Mouse (Mus musculus) ES-E14 (cell line): ENCODE measurements around the gene Col23a1. TPM values are rescaled to one million over a fixed set of nuclear protein-coding genes. Genes with fewer than 3 reads are reported as not detected.

Experiments
- DNase-seq: peaks from one replicate; pipeline ENCODE4 v3.0.0-alpha.2; 2013; ENCODE audit warnings: low read depth, low spot score
- H3K27ac ChIP-seq: 2 replicates; pipeline ENCODE4 v1.5.1; 2012; ENCODE audit warnings: low read depth, mild to moderate bottlenecking, low read length, moderate library complexity, mixed read lengths; ENCODE audit not compliant: poor library complexity, insufficient read depth, severe bottlenecking
- H3K36me3 ChIP-seq: 2 replicates; pipeline ENCODE4 v1.6.1; 2012; ENCODE audit warnings: mild to moderate bottlenecking, low read length, moderate library complexity, mixed read lengths; ENCODE audit not compliant: control insufficient read depth, poor library complexity, insufficient read depth, severe bottlenecking
- H3K4me1 ChIP-seq, 2 experiments: fragments of 150-350 bp in 1 of 2; sonication (generic) in 1 of 2; 2 replicates each; pipeline ENCODE4 v1.6.1; 2012; ENCODE audit warnings: low read length in 2 of 2, mild to moderate bottlenecking in 1 of 2, mixed read lengths in 1 of 2; ENCODE audit not compliant: control insufficient read depth in 2 of 2, insufficient read depth in 2 of 2, poor library complexity in 1 of 2
- H3K4me3 ChIP-seq, 2 experiments: fragments of 150-350 bp in 1 of 2; sonication (generic) in 1 of 2; 2 replicates each; pipeline ENCODE4 v1.5.1; 2012; ENCODE audit warnings: low read length in 2 of 2, low read depth in 1 of 2, mild to moderate bottlenecking in 1 of 2, mixed read lengths in 1 of 2; ENCODE audit not compliant: insufficient read depth in 1 of 2, poor library complexity in 1 of 2, severe bottlenecking in 1 of 2
- H3K9ac ChIP-seq: 2 replicates; pipeline ENCODE4 v1.6.1; 2012; ENCODE audit warnings: low read depth, mild to moderate bottlenecking, low read length, mixed read lengths; ENCODE audit not compliant: poor library complexity, insufficient read depth, severe bottlenecking
- H3K9me3 ChIP-seq: fragments of 150-350 bp; sonication (generic); 2 replicates; pipeline ENCODE4 v1.6.1; 2012; ENCODE audit warnings: low read depth, mild to moderate bottlenecking, low read length; ENCODE audit not compliant: control insufficient read depth, insufficient read depth
- CHD2 ChIP-seq: IDR thresholded peaks from 2 replicates; pipeline ENCODE4 v1.6.1; 2014; ENCODE audit warnings: mild to moderate bottlenecking, low read depth, low read length, inconsistent platforms
- HCFC1 ChIP-seq: IDR thresholded peaks from 2 replicates; pipeline ENCODE4 v1.6.1; 2012; ENCODE audit warnings: low read length, inconsistent platforms, borderline replicate concordance; ENCODE audit not compliant: insufficient read depth
- MAFK ChIP-seq: IDR thresholded peaks from 2 replicates; pipeline ENCODE4 v1.6.1; 2014; ENCODE audit warnings: mild to moderate bottlenecking, low read depth, low read length, inconsistent platforms; ENCODE audit not compliant: insufficient read depth
- ZC3H11A ChIP-seq: IDR thresholded peaks from 2 replicates; pipeline ENCODE4 v1.6.1; 2012; ENCODE audit warnings: low read depth, mild to moderate bottlenecking, inconsistent platforms, low read length, borderline replicate concordance
- ZNF384 ChIP-seq: IDR thresholded peaks from 2 replicates; pipeline ENCODE4 v1.6.1; 2012; ENCODE audit warnings: low read depth, low read length, inconsistent platforms
- in situ Hi-C, 2 experiments: fragments of 600-800 bp; cut with MboI; formaldehyde crosslinking; loops; one replicate each; pipeline ENCODE4 v1.15.1; 2025; ENCODE audit warnings: low sequenced_read_pairs in 2 of 2, inconsistent platforms in 1 of 2; ENCODE audit not compliant: unreplicated experiment in 2 of 2
- total RNA-seq: library from RNA; depleted of rRNA; stranded (reverse); fragments of 300-350 nt; gene quantifications from 2 replicates; pipeline ENCODE4 v1.2.3, GENCODE M21; 2012

Col23a1 gene
- total RNA-seq, 1 experiment, result 0.40 TPM

GRCm38 (mm10) chr11:51590002-51590401 is 300.3 kb downstream of the Col23a1 start:
- Histone ChIP-seq H3K27ac (no peak overlapping the region), H3K9me3 (no peaks in the 10 kb centered on the region), H3K36me3 (peaks cover 41% of the 10 kb centered on the region), H3K9ac (no peak overlapping the region), H3K4me1 (peaks cover 0 to 10% of the 10 kb centered on the region in 2 experiments; a peak in 1 of 4 replicates), H3K4me3 (no peak overlapping the region)
- in situ Hi-C loops, result no loop called here
- TF ChIP-seq ZNF384 (0 out of 2 replicates have a peak, but pooled peaks have one; percentile 35), CHD2 (no peak)
- DNase-seq, result no peak

- Histone ChIP-seq H3K27ac (no peak overlapping the region), H3K36me3 (peaks cover 42% of the 10 kb centered on the region), H3K9ac (no peak overlapping the region), H3K4me1 (peaks cover 0 to 4% of the 10 kb centered on the region in 2 experiments; a peak in 2 of 4 replicates), H3K9me3 (no peaks in the 10 kb centered on the region), H3K4me3 (no peak overlapping the region)
- in situ Hi-C loops, result no loop called here
- TF ChIP-seq ZC3H11A, result no peak
- no peak for TF ChIP-seq CHD2
- TF ChIP-seq ZNF384, result no peak
- no peak for DNase-seq
Measured at GRCm38 (mm10) chr11:51591168-51591567, 301.4 kb downstream of the Col23a1 start.

GRCm38 (mm10) chr11:51591915-51592314 is 302.2 kb downstream of the Col23a1 start:
- H3K27ac ChIP-seq, result no peak overlapping the region
- DNase-seq, result no peak

GRCm38 (mm10) chr11:51593368-51593767 is 303.6 kb downstream of the Col23a1 start:
- Histone ChIP-seq H3K4me3 (no peak overlapping the region), H3K4me1 (peaks cover 0 to 2% of the 10 kb centered on the region in 2 experiments; a peak in 2 of 4 replicates), H3K27ac (no peak overlapping the region), H3K9me3 (no peaks in the 10 kb centered on the region), H3K36me3 (peaks cover 41% of the 10 kb centered on the region), H3K9ac (no peak overlapping the region)
- in situ Hi-C loops, result no loop called here
- no peak for DNase-seq
- TF ChIP-seq ZNF384 (no peak), CHD2 (no peak), ZC3H11A (no peak), HCFC1 (no peak), MAFK (no peak)

More at GRCm38 (mm10) chr11:51591915-51592314, 302.2 kb downstream of the Col23a1 start:
- H3K9me3 ChIP-seq, result no peaks in the 10 kb centered on the region
- no peak overlapping the region for H3K4me3 ChIP-seq
- peaks cover 42% of the 10 kb centered on the region for H3K36me3 ChIP-seq
- peaks cover 0 to 2% of the 10 kb centered on the region in 2 experiments; a peak in 2 of 4 replicates for H3K4me1 ChIP-seq
- in situ Hi-C loops, result no loop called here
- no peak overlapping the region for H3K9ac ChIP-seq
- no peak for TF ChIP-seq HCFC1
- no peak for TF ChIP-seq ZNF384
- TF ChIP-seq ZC3H11A, result no peak
- 0 out of 2 replicates have a peak, but pooled peaks have one; percentile 15 for TF ChIP-seq CHD2
- no peak for TF ChIP-seq MAFK

- Histone ChIP-seq H3K36me3 (peaks cover 45% of the 10 kb centered on the region), H3K9me3 (no peaks in the 10 kb centered on the region), H3K9ac (no peak overlapping the region), H3K27ac (no peak overlapping the region), H3K4me1 (peaks cover 0 to 2% of the 10 kb centered on the region in 2 experiments; a peak in 2 of 4 replicates), H3K4me3 (no peak overlapping the region)
- in situ Hi-C loops, result no loop called here
- no peak for DNase-seq
- TF ChIP-seq CHD2 (no peak), HCFC1 (no peak), ZC3H11A (no peak), ZNF384 (no peak), MAFK (no peak)
Measured at GRCm38 (mm10) chr11:51593849-51594248, 304.1 kb downstream of the Col23a1 start.
